Comparison of ENCODE assay signal across 13 mouse cellular contexts in the genomic region with DNA sequence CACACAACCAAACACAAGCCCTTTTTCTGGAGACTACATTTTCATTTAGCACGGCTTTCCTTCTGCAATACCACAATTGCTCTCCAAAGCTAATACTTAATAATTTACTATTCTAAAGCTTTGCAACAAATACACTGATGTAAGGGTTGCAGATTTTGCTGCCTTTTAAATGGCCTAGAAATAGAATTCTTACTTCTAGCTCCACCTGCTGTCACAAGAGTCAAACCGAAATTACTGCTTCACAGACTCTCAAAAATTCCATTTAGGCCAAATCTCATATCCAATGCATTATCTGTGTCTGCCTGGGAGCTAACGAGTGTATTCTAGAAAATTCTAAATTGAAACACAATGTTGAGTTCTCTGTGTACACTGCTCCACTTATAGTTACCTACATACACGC. TPM values are rescaled to one million over a fixed set of nuclear protein-coding genes. Genes with fewer than 3 reads are reported as not detected.
DNase-seq lines count a peak whose midpoint lies in the region; ATAC-seq and TF ChIP-seq lines count a peak whose summit lies in the region.
"Had no signal": no experiment of that assay in that cellular context is flagged by ENCODE, and none has a peak within 500 bp of the region (broad histone marks: within the 10 kb centered on the region; RNA-seq: fewer than 3 reads in every experiment).

No protein-coding gene starts in this region.

- WGBS in embryonic facial prominence, embryonic 14.5 days, result 68% methylated on average over 4 of the region's 4 CpGs
- WGBS in embryonic facial prominence, embryonic 10.5 days, result 82% methylated on average over 4 of the region's 4 CpGs
- WGBS in hindbrain, postnatal 0 days, result 68% methylated on average over 4 of the region's 4 CpGs
- WGBS in hindbrain, embryonic 10.5 days, result 88% methylated on average over 4 of the region's 4 CpGs
- 78% methylated on average over 4 of the region's 4 CpGs for WGBS in midbrain, embryonic 14.5 days
- WGBS in midbrain, embryonic 10.5 days, result 90% methylated on average over 4 of the region's 4 CpGs

- H3K9ac ChIP-seq in embryonic facial prominence, embryonic 14.5 days (ENCODE audit: low read depth, low read length), result no peak overlapping the region
- H3K9ac ChIP-seq in hindbrain, postnatal 0 days (replicated peaks; ENCODE audit: low read length), result no peak overlapping the region
- no peak overlapping the region for H3K9ac ChIP-seq in midbrain, embryonic 14.5 days (replicated peaks; ENCODE audit: low read length)
- H3K9ac ChIP-seq: forebrain, embryonic 13.5 days; lung, embryonic 15.5 days; stomach, embryonic 15.5 days had no signal

- peak; percentile 66 for TF ChIP-seq CTCF in hindbrain, postnatal 0 days (IDR thresholded peaks at IDR 0.05; ENCODE audit: low read depth)

- H3K36me3 ChIP-seq in embryonic facial prominence, embryonic 14.5 days (ENCODE audit: control insufficient read depth, insufficient read depth, low read length), result no peaks in the 10 kb centered on the region
- no peaks in the 10 kb centered on the region for H3K36me3 ChIP-seq in embryonic facial prominence, embryonic 10.5 days (replicated peaks)
- H3K36me3 ChIP-seq in hindbrain, postnatal 0 days (ENCODE audit: insufficient read depth, low read length), result no peaks in the 10 kb centered on the region
- no peaks in the 10 kb centered on the region for H3K36me3 ChIP-seq in hindbrain, embryonic 10.5 days
- H3K36me3 ChIP-seq in midbrain, embryonic 14.5 days (ENCODE audit: control insufficient read depth, insufficient read depth, low read length), result no peaks in the 10 kb centered on the region
- no peaks in the 10 kb centered on the region for H3K36me3 ChIP-seq in midbrain, embryonic 10.5 days
- H3K36me3 ChIP-seq in splenic B cell, adult 2 months (ENCODE audit: control insufficient read depth, insufficient read depth, low read length, poor library complexity, severe bottlenecking), result no peaks in the 10 kb centered on the region
- H3K36me3 ChIP-seq: lung, embryonic 15.5 days; stomach, embryonic 15.5 days had no signal

- no peaks in the 10 kb centered on the region for H3K4me1 ChIP-seq in embryonic facial prominence, embryonic 14.5 days (ENCODE audit: control insufficient read depth, insufficient read depth, low read length)
- no peaks in the 10 kb centered on the region for H3K4me1 ChIP-seq in embryonic facial prominence, embryonic 10.5 days
- H3K4me1 ChIP-seq in hindbrain, postnatal 0 days (ENCODE audit: insufficient read depth, low read length), result no peaks in the 10 kb centered on the region
- 0 out of 2 replicates have a peak, but pooled peaks cover 2% of the 10 kb centered on the region for H3K4me1 ChIP-seq in hindbrain, embryonic 10.5 days (replicated peaks)
- H3K4me1 ChIP-seq in midbrain, embryonic 14.5 days (ENCODE audit: control insufficient read depth, insufficient read depth, low read length), result peaks cover 6% of the 10 kb centered on the region; the same call in 1 of the 2 replicates
- H3K4me1 ChIP-seq in midbrain, embryonic 10.5 days, result no peaks in the 10 kb centered on the region
- H3K4me1 ChIP-seq: stomach, embryonic 15.5 days had no signal

- no peak overlapping the region for H3K4me2 ChIP-seq in embryonic facial prominence, embryonic 14.5 days (ENCODE audit: low read depth, low read length)
- H3K4me2 ChIP-seq in hindbrain, postnatal 0 days (ENCODE audit: low read depth, low read length), result no peak overlapping the region
- no peak overlapping the region for H3K4me2 ChIP-seq in midbrain, embryonic 14.5 days (ENCODE audit: low read length)
- H3K4me2 ChIP-seq: forebrain, embryonic 13.5 days; lung, embryonic 15.5 days; stomach, embryonic 15.5 days had no signal

- no peaks in the 10 kb centered on the region for H3K9me3 ChIP-seq in embryonic facial prominence, embryonic 14.5 days (ENCODE audit: control insufficient read depth, low read length)
- no peaks in the 10 kb centered on the region for H3K9me3 ChIP-seq in embryonic facial prominence, embryonic 10.5 days
- no peaks in the 10 kb centered on the region for H3K9me3 ChIP-seq in hindbrain, postnatal 0 days (ENCODE audit: low read length)
- H3K9me3 ChIP-seq in hindbrain, embryonic 10.5 days, result no peaks in the 10 kb centered on the region
- no peaks in the 10 kb centered on the region for H3K9me3 ChIP-seq in midbrain, embryonic 14.5 days (ENCODE audit: control insufficient read depth, low read length)
- H3K9me3 ChIP-seq in midbrain, embryonic 10.5 days (replicated peaks), result no peaks in the 10 kb centered on the region
- H3K9me3 ChIP-seq: forebrain, embryonic 13.5 days; lung, embryonic 15.5 days; stomach, embryonic 15.5 days had no signal

- ATAC-seq in embryonic facial prominence, embryonic 14.5 days (ENCODE audit: low read depth), result no peak
- ATAC-seq in hindbrain, postnatal 0 days, result no peak
- no peak for ATAC-seq in midbrain, embryonic 14.5 days (ENCODE audit: low FRiP score, low TSS enrichment)
- ATAC-seq: forebrain, embryonic 13.5 days had no signal

- H3K4me3 ChIP-seq in embryonic facial prominence, embryonic 14.5 days (ENCODE audit: low read depth, low read length), result no peak overlapping the region
- no peak overlapping the region for H3K4me3 ChIP-seq in embryonic facial prominence, embryonic 10.5 days
- no peak overlapping the region for H3K4me3 ChIP-seq in hindbrain, postnatal 0 days (ENCODE audit: low read length)
- no peak overlapping the region for H3K4me3 ChIP-seq in hindbrain, embryonic 10.5 days
- no peak overlapping the region for H3K4me3 ChIP-seq in midbrain, embryonic 14.5 days (replicated peaks; ENCODE audit: low read depth, low read length)
- H3K4me3 ChIP-seq in midbrain, embryonic 10.5 days, result no peak overlapping the region
- H3K4me3 ChIP-seq: forebrain, embryonic 13.5 days; lung, embryonic 15.5 days; myocyte; stomach, embryonic 15.5 days had no signal

- peak; percentile 58 for DNase-seq in embryonic facial prominence, embryonic 14.5 days (ENCODE audit: low spot score)
- no peak for DNase-seq in embryonic facial prominence, embryonic 10.5 days (ENCODE audit: low spot score)
- DNase-seq in hindbrain, postnatal 0 days (ENCODE audit: low spot score), result peak; percentile 77
- DNase-seq in hindbrain, embryonic 10.5 days (ENCODE audit: low spot score), result no peak
- peak; percentile 82 for DNase-seq in midbrain, embryonic 14.5 days
- DNase-seq in midbrain, embryonic 10.5 days (ENCODE audit: low spot score), result no peak
- peak; percentile 38 for DNase-seq in splenic B cell, adult 2 months (ENCODE audit: low read depth, low spot score)
- DNase-seq in right cerebral cortex, postnatal 10 days (ENCODE audit: low spot score in 2 of 2), result no peak
- DNase-seq: kidney, adult 2 months had no signal

- H3K27me3 ChIP-seq in embryonic facial prominence, embryonic 14.5 days (replicated peaks; ENCODE audit: control insufficient read depth, insufficient read depth, low read length), result no peaks in the 10 kb centered on the region
- H3K27me3 ChIP-seq in embryonic facial prominence, embryonic 10.5 days (replicated peaks; ENCODE audit: low read depth, poor library complexity, severe bottlenecking), result no peaks in the 10 kb centered on the region
- no peaks in the 10 kb centered on the region for H3K27me3 ChIP-seq in hindbrain, postnatal 0 days (ENCODE audit: insufficient read depth, low read length)
- no peaks in the 10 kb centered on the region for H3K27me3 ChIP-seq in hindbrain, embryonic 10.5 days (ENCODE audit: insufficient read depth, poor library complexity, severe bottlenecking)
- H3K27me3 ChIP-seq in midbrain, embryonic 14.5 days (ENCODE audit: control insufficient read depth, insufficient read depth, low read length), result no peaks in the 10 kb centered on the region
- no peaks in the 10 kb centered on the region for H3K27me3 ChIP-seq in midbrain, embryonic 10.5 days (ENCODE audit: low read depth, poor library complexity, severe bottlenecking)
- H3K27me3 ChIP-seq in splenic B cell, adult 2 months (ENCODE audit: control insufficient read depth, insufficient read depth, low read length, poor library complexity, severe bottlenecking), result no peaks in the 10 kb centered on the region
- H3K27me3 ChIP-seq: forebrain, embryonic 13.5 days; lung, embryonic 15.5 days; stomach, embryonic 15.5 days had no signal

- no peak overlapping the region for H3K27ac ChIP-seq in embryonic facial prominence, embryonic 14.5 days (replicated peaks; ENCODE audit: low read depth, low read length)
- no peak overlapping the region for H3K27ac ChIP-seq in embryonic facial prominence, embryonic 10.5 days (replicated peaks)
- no peak overlapping the region for H3K27ac ChIP-seq in hindbrain, postnatal 0 days
- no peak overlapping the region for H3K27ac ChIP-seq in hindbrain, embryonic 10.5 days
- no peak overlapping the region for H3K27ac ChIP-seq in midbrain, embryonic 14.5 days (replicated peaks; ENCODE audit: low read depth, low read length)
- no peak overlapping the region for H3K27ac ChIP-seq in midbrain, embryonic 10.5 days (replicated peaks)
- H3K27ac ChIP-seq: forebrain, embryonic 13.5 days; lung, embryonic 15.5 days; stomach, embryonic 15.5 days had no signal

RNA-seq across cellular contexts. Expression of gene Efcab11, which starts 23.3 kb away (rescaled TPM):
- polyA plus RNA-seq in embryonic facial prominence, embryonic 14.5 days (2014; fragmentation: Nextera tagmentation; extraction: Ambion mirVana), result 10.5 and 12.3 TPM in 2 replicates
- 20.8 and 21.6 TPM in 2 replicates for polyA plus RNA-seq in embryonic facial prominence, embryonic 10.5 days (2016; fragmentation: Nextera tagmentation; extraction: Ambion mirVana)
- 4.7 and 4.8 TPM in 2 replicates for total RNA-seq in hindbrain, postnatal 0 days (2014; rRNA removed)
- polyA plus RNA-seq in hindbrain, postnatal 0 days (2015; fragmentation: Nextera tagmentation; extraction: Ambion mirVana), result 4.3 and 5.5 TPM in 2 replicates
- 21.9 and 24.4 TPM in 2 replicates for polyA plus RNA-seq in hindbrain, embryonic 10.5 days (2016; fragmentation: Nextera tagmentation; extraction: Ambion mirVana)
- 5.4 and 6.5 TPM in 2 replicates for polyA plus RNA-seq in midbrain, embryonic 14.5 days (2014; fragmentation: Nextera tagmentation; extraction: Ambion mirVana)
- polyA plus RNA-seq in midbrain, embryonic 10.5 days (2016; fragmentation: Nextera tagmentation; extraction: Ambion mirVana), result 24.9 and 27.8 TPM in 2 replicates

RNA-seq across cellular contexts. Expression of gene Tdp1, which starts 23.3 kb away (rescaled TPM):
- polyA plus RNA-seq in embryonic facial prominence, embryonic 14.5 days (2014; fragmentation: Nextera tagmentation; extraction: Ambion mirVana), result 46.5 and 52.9 TPM in 2 replicates
- 81.1 and 84.4 TPM in 2 replicates for polyA plus RNA-seq in embryonic facial prominence, embryonic 10.5 days (2016; fragmentation: Nextera tagmentation; extraction: Ambion mirVana)
- total RNA-seq in hindbrain, postnatal 0 days (2014; rRNA removed), result 14.2 and 14.6 TPM in 2 replicates
- polyA plus RNA-seq in hindbrain, postnatal 0 days (2015; fragmentation: Nextera tagmentation; extraction: Ambion mirVana), result 35.1 and 36.2 TPM in 2 replicates
- polyA plus RNA-seq in hindbrain, embryonic 10.5 days (2016; fragmentation: Nextera tagmentation; extraction: Ambion mirVana), result 77.9 and 83.9 TPM in 2 replicates
- 47.7 and 62.1 TPM in 2 replicates for polyA plus RNA-seq in midbrain, embryonic 14.5 days (2014; fragmentation: Nextera tagmentation; extraction: Ambion mirVana)
- polyA plus RNA-seq in midbrain, embryonic 10.5 days (2016; fragmentation: Nextera tagmentation; extraction: Ambion mirVana), result 87.1 and 89.7 TPM in 2 replicates

Comparison
In these comparisons a context has a peak if more than half of its experiments do, and no peak if none do; other contexts are left out.
1. DNase-seq: peak in embryonic facial prominence, embryonic 14.5 days (single experiment), hindbrain, postnatal 0 days (single experiment), midbrain, embryonic 14.5 days (single experiment) and splenic B cell, adult 2 months (single experiment); none in embryonic facial prominence, embryonic 10.5 days (single experiment), hindbrain, embryonic 10.5 days (single experiment), midbrain, embryonic 10.5 days (single experiment) and right cerebral cortex, postnatal 10 days (0 of 2).